Mouse (Mus musculus) liver, embryonic 14.5 days (tissue): ENCODE results near the gene Rims3. TPM values are rescaled to one million over a fixed set of nuclear protein-coding genes. Genes with fewer than 3 reads are reported as not detected.

Experiments used
- ATAC-seq: fragments of 200-750 bp; cut with Nextera tagmentation; 2 replicates; pipeline ENCODE4 v1.8.0; 2017; ENCODE audit warnings: moderate number of reproducible peaks, mild to moderate bottlenecking, moderate library complexity; ENCODE audit not compliant: insufficient read depth
- DNase-seq, 3 experiments: peaks; one replicate each; pipeline ENCODE4 v3.0.0-alpha.2; 2012 to 2013; ENCODE audit warnings: low read depth in 3 of 3, low spot score in 3 of 3
- H3K27ac ChIP-seq: fragments of 300-500 bp; sonication (generic); 2 replicates; pipeline ENCODE4 v1.5.1; 2014; ENCODE audit warnings: moderate library complexity, mild to moderate bottlenecking, control low read depth, inconsistent platforms
- H3K27me3 ChIP-seq: fragments of 300-500 bp; sonication (generic); 2 replicates; pipeline ENCODE4 v1.6.1; 2014; ENCODE audit warnings: mild to moderate bottlenecking, low read length, moderate library complexity; ENCODE audit not compliant: control insufficient read depth, insufficient read depth
- H3K36me3 ChIP-seq: fragments of 300-500 bp; sonication (generic); replicated peaks from 2 replicates; pipeline ENCODE4 v1.6.1; 2014; ENCODE audit warnings: low read depth; ENCODE audit not compliant: control insufficient read depth, insufficient read depth
- H3K4me1 ChIP-seq, 2 experiments: fragments of 200-500 bp in 1 of 2; fragments of 300-500 bp in 1 of 2; sonication (generic) in 1 of 2; replicated peaks; 2 replicates each; pipeline ENCODE4 v1.6.1; 2012 to 2014; ENCODE audit warnings: antibody characterized with exemption in 1 of 2, inconsistent platforms in 1 of 2, low read length in 1 of 2; ENCODE audit not compliant: control insufficient read depth in 2 of 2, insufficient read depth in 2 of 2
- H3K4me2 ChIP-seq: fragments of 300-500 bp; sonication (generic); 2 replicates; pipeline ENCODE4 v1.6.1; 2014; ENCODE audit warnings: low read depth, mild to moderate bottlenecking, control low read depth, moderate library complexity
- H3K4me3 ChIP-seq, 2 experiments: fragments of 200-500 bp in 1 of 2; fragments of 300-500 bp in 1 of 2; sonication (generic) in 1 of 2; 2 replicates each; pipeline ENCODE4 v1.5.1; 2012 to 2014; ENCODE audit warnings: low read depth in 2 of 2, low read length in 2 of 2, mild to moderate bottlenecking in 2 of 2, control low read depth in 1 of 2, inconsistent platforms in 1 of 2, moderate library complexity in 1 of 2; ENCODE audit not compliant: insufficient read depth in 1 of 2
- H3K9ac ChIP-seq: fragments of 300-500 bp; sonication (generic); replicated peaks from 2 replicates; pipeline ENCODE4 v1.6.1; 2014; ENCODE audit warnings: mild to moderate bottlenecking, control low read depth, moderate library complexity
- H3K9me3 ChIP-seq: fragments of 300-500 bp; sonication (generic); 2 replicates; pipeline ENCODE4 v1.6.1; 2016; ENCODE audit warnings: low read length, mixed read lengths; ENCODE audit not compliant: control insufficient read depth
- CTCF ChIP-seq: IDR thresholded peaks from 2 replicates; pipeline ENCODE4 v1.5.1; 2016; ENCODE audit warnings: antibody characterized with exemption, low read depth, control low read depth
- EP300 ChIP-seq: IDR thresholded peaks from 2 replicates; pipeline ENCODE4 v1.6.1; 2016; ENCODE audit warnings: antibody characterized with exemption, low read depth
- WGBS: fragments of 180-500 bp; shearing (Covaris S2); extraction: QIAGEN DNeasy Blood & Tissue Kit; methylation state at CpG from one replicate; pipeline ENCODE4 v1.1.7; 2014; ENCODE audit not compliant: insufficient replicate concordance; 5-methylcytosine and 5-hydroxymethylcytosine counted together
- polyA plus RNA-seq, 2 experiments: library from polyadenylated mRNA; depleted of rRNA in 1 of 2; stranded (reverse) in 1 of 2; unstranded in 1 of 2; fragments of >200 nt; fragmentation: Nextera tagmentation in 1 of 2; extraction: Ambion mirVana in 1 of 2; gene quantifications; 2 replicates each; pipeline versions ENCODE4 v1.2.1 to v1.2.3; 2012 to 2014

Rims3 gene
- polyA plus RNA-seq, 2 experiments, result 0.15 to 0.19 TPM

DNA sequence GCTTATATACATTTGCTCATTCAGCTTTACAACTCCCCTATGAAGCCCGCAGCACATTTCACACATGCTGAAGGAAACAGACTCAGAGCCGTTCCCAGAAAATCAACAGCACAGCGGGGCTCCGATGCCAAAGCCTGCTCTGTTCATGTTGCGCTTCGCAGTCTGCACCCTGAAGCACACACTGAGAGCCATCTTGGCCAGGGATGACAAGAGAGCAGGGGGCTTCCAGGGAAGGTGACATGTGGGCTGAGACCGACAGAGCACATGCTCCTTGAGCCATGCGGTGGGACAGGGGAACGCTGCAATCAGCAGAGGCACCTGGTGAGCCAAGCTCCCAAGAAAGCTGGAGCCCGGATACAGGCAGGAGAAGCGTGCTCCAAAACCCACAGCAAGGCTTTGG lies 5.2 kb upstream of the Rims3 start:
- DNase-seq (no peak), ATAC-seq (no peak)
- Histone ChIP-seq H3K4me3 (no peak overlapping the region), H3K9ac (no peak overlapping the region), H3K9me3 (no peaks in the 10 kb centered on the region), H3K4me2 (no peak overlapping the region), H3K4me1 (peaks cover 21 to 27% of the 10 kb centered on the region in 2 experiments), H3K36me3 (no peaks in the 10 kb centered on the region), H3K27ac (no peak overlapping the region), H3K27me3 (peaks cover under 1% of the 10 kb centered on the region)
- 60% methylated on average over 11 of the region's 11 CpGs for WGBS
- TF ChIP-seq CTCF (no peak), EP300 (no peak)

DNA sequence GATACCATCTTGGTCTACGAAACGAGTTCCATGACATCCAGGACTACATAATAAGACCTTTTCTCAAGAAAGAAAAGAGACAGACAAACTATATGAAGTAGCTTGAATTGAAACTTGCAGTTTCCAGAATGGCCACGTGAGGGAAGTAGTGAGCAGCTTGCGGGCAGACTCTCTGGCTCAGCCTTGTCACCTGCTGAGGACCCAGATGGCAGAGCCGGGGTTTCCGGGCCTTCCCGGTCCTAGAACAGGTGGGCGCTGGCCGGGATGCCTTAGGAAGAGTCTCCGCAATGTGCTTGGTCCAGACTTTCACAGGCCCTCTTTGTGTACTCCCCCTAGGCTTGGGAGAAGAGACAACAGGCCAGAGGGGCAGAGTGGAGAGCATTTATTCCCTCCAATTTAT lies 3.7 kb upstream of the Rims3 start:
- peak; percentile 35 to 42 (median 41) for DNase-seq
- 1% methylated on average over 10 of the region's 10 CpGs for WGBS
- no peak overlapping the region for H3K4me3 ChIP-seq
- no peak overlapping the region for H3K27ac ChIP-seq
- ATAC-seq, result no peak
- H3K27me3 ChIP-seq, result peaks cover 16% of the 10 kb centered on the region
- no peak overlapping the region for H3K4me2 ChIP-seq
- H3K9me3 ChIP-seq, result no peaks in the 10 kb centered on the region
- H3K9ac ChIP-seq, result no peak overlapping the region
- no peaks in the 10 kb centered on the region for H3K36me3 ChIP-seq
- peaks cover 7 to 12% of the 10 kb centered on the region in 2 experiments for H3K4me1 ChIP-seq
- peak; percentile 94 for TF ChIP-seq CTCF
- TF ChIP-seq EP300, result no peak

DNA sequence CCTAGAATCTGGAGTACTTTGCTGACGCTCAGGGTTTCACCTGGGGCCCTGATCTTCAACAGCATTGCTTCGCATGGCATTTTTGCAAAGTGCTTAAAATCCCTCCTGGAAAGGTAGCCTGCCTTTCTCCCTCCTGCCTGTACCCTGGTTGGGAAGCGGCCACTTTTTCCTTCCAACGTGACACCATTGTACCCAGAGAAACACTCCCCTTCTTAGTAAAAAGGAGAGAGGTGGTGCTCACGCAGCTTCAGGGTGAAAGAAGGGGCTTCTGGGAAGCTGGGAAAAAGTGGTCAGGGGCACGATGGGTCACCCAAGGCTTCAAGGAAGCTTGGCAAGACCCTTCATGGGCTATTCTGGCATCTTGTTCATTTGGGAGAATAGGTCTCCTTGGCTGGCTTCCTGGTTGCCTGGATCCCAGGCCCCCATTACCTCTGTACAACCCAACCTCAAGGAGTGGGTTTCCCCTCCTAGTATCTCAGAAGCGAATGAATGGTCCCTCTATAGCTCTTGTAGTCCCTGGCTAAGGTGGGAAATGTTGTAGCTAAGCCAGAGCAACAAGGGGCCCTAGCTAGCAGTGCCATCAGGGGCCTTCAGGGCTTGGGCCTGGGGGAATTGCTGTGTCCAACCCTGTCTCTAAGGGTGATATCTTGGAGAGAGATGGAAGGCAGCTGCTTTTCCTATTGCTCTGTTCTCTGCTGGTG lies 894 bp downstream of the Rims3 start:
- 31% methylated on average over 7 of the region's 7 CpGs for WGBS
- Histone ChIP-seq H3K4me1 (no peaks in the 10 kb centered on the region), H3K27ac (no peak overlapping the region), H3K27me3 (peaks cover 23% of the 10 kb centered on the region), H3K4me2 (peak overlapping the region; percentile 54), H3K9ac (no peak overlapping the region), H3K9me3 (no peaks in the 10 kb centered on the region), H3K4me3 (no peak overlapping the region), H3K36me3 (no peaks in the 10 kb centered on the region)
- DNase-seq (no peak), ATAC-seq (no peak)
- TF ChIP-seq EP300 (no peak), CTCF (no peak)

DNA sequence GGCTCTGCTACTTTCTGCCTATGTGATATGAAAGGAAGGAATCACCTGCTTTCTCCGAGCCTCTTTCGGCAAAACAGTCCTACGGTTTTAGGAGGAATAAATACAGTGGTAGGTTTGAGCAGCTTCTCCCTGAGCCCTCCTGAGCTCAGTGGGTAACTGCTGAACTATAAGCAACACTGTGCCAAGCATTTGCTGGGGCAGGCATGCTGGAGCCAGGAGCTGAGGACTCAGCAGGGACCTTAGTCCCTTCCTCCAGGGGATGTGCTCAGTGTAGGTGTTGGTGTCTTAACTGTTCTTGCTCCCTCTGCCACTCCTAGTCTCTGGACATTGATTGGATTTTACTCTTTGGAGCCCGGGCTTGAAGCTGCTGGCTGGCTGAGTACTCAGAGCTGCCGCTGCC lies 1.8 kb downstream of the Rims3 start:
- Histone ChIP-seq H3K4me1 (no peaks in the 10 kb centered on the region), H3K27me3 (peaks cover 23% of the 10 kb centered on the region), H3K9me3 (no peaks in the 10 kb centered on the region), H3K27ac (no peak overlapping the region), H3K4me3 (no peak overlapping the region), H3K36me3 (no peaks in the 10 kb centered on the region), H3K9ac (no peak overlapping the region), H3K4me2 (no peak overlapping the region)
- 48% methylated on average over 5 of the region's 5 CpGs for WGBS
- ATAC-seq, result no peak
- TF ChIP-seq CTCF (no peak), EP300 (no peak)
- no peak for DNase-seq

DNA sequence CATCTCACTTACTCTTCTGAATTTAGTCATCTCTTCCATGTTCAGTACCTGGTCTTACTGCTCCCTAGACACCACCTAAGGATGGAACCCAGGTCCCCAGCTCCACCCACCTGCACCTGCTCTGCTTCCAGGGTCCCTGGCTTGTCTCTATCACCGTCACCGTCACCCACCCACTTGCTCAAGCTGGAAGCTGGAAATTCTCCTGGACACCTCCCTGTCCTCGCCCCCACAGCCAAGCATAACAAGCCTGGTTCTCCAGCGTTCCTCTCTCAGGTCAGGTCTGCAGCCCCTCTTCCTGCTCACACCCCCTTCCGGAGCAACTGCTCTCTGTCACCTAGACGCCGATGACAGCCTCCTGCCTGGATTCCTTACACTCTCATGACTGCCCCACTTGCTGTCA lies 5.2 kb downstream of the Rims3 start:
- Histone ChIP-seq H3K36me3 (no peaks in the 10 kb centered on the region), H3K27me3 (peaks cover 18% of the 10 kb centered on the region), H3K9ac (no peak overlapping the region), H3K4me1 (no peaks in the 10 kb centered on the region), H3K4me2 (no peak overlapping the region), H3K4me3 (no peak overlapping the region), H3K9me3 (no peaks in the 10 kb centered on the region), H3K27ac (no peak overlapping the region)
- WGBS, result 48% methylated on average over 7 of the region's 7 CpGs
- DNase-seq, result no peak
- TF ChIP-seq CTCF (no peak), EP300 (no peak)
- ATAC-seq, result no peak
